Mouse (Mus musculus) gastrocnemius, postnatal 4 days (tissue): ENCODE measurements around the gene Galnt17. TPM values are rescaled to one million over a fixed set of nuclear protein-coding genes. Genes with fewer than 3 reads are reported as not detected.

Experiments used
- DNase-seq, 2 experiments: peaks; one replicate each; pipeline ENCODE4 v3.0.0; 2021 to 2022; ENCODE audit warnings: low spot score in 2 of 2, mixed read lengths in 2 of 2
- total RNA-seq, 2 experiments: library from RNA; stranded (reverse); gene quantifications; 2 replicates each; pipeline ENCODE4 v1.2.3; 2021

The Galnt17 gene
- total RNA-seq, 2 experiments from 2014 or later = 28.2 to 31.5 TPM

DNA sequence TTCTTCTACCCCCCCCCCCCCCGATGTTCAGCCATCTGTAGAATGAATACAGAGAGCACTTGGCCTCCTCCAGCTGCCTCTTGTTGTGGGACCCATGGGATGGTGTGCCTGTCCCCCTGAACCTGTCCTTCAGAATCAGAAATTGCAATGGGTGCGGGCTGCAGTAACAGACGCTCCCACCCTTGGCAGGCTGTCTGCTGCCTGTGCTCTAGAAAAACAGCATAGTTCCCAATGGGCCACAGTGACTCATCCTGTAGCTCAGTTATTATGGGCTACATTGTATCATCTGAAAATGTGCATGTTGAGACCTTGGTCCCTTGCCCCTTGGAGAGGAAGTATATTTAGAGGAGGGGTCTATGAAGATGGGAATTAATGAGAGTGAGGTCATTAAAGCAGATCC lies 283.8 kb downstream of the Galnt17 start:
- DNase-seq = no peak

DNA sequence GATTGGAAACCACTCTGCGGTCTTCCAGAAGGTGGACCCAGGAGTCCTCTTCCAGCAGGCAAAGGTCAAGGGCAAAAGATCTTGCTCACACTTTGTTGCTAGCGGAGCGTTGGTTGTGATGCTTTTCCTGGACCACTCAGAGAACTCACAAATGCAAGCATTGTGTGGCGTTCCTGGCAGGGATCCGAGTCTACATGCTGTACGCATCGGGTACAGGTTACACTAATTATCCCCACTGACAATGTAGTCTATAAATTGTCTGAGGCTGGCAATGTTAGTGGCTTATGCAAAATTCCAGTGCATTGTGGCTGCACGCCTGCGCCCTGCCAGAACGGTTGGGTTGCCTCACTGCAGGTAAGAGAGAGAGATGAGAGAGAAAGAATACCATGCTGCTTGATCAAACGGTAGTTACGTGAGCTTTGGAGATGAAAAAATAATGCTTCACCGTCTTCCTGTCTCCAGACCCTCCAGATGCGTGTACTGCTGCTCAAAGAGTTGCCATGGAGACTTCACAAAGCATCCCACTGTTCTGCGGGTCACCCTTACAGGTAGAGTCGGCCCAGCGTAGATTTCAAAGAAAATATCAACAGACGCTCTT lies 285.8 kb downstream of the Galnt17 start:
- DNase-seq = no peak

DNA sequence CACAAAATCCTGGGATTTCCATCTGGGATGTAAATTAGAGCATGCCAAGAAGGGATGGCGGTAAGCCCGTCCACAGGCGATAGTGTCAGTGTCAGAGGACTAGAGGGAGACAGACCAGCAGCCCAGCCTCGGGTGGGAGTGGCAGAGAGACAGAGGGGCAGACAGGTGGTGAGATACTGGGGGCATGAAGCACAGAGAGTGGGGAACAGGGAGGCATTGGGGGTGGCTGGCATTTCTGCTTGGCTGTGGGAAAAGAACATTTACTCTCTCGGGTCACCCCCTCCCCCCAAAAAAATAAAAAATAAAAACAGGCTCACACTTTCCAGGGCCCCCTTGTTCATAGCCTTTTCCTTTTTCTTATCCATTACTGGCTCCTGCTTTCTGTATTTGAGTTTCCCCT lies 287.4 kb downstream of the Galnt17 start:
- no peak for DNase-seq

DNA sequence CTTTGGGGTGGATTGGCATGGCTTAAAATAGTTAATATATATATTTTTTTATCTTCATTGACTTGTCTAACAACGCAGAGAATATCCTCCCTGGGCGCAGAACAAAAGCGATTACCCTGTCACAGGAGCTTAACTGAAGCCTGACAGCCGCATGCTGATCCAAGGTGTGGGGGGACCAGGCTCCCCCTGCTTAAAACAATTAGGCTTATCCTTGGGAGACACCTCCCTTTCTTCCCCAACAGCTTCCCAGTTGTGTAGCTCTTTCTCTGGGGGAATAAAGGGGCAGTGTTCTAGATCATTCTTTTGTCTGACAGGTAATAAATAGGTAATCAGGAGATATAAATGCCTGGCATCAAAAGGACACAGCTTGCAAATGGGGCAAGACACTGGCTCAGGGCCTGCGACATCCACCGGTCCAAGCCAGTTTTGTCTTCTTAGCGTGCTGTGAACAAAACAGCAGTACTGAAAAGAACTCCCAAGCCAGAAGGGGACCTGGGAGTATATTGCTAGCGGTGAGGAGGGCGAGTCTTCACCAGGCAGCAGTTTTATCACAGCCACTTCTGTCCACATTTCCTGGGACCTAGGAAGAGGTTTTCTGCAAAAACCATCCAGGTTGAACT lies 288.8 kb downstream of the Galnt17 start:
- no peak for DNase-seq

DNA sequence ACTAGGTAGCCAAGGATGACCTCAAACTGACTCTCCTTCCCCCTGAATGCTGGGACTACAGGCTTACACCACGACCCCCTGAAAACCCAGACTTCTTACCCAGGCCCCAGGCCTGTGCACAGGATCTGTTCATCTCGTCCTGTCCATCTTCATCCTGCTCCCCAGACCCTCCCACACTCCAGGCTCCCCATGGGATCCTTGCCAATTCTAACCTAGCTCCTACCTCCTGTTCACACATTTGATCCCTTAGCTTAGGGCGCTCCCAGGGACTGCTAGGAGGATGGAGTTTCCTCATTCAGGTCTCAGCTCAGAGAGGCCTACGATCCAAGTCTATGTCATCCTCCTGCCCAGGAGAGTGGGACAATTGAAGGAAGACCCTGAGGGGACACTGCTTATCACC lies 292.2 kb downstream of the Galnt17 start:
- DNase-seq = no peak

DNA sequence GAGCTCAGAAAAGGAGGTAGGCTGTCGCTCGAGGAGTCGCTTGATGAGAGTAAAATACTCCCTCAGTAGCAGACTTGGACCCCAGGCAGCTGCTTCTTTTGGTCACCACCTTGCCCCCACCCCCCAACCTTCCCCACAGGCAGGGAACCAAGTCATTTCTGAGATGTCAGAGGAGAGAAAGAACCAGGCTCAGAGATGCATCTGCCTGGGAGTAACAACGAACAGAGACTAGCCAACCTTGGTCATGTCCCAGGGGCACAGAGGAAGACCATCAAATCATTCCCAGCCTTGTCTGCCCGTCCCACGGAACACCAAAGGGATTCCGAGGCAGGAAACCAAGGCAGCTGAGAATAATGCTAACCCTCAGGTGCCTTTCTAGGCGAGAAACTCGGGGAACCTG lies 293.0 kb downstream of the Galnt17 start:
- no peak for DNase-seq

DNA sequence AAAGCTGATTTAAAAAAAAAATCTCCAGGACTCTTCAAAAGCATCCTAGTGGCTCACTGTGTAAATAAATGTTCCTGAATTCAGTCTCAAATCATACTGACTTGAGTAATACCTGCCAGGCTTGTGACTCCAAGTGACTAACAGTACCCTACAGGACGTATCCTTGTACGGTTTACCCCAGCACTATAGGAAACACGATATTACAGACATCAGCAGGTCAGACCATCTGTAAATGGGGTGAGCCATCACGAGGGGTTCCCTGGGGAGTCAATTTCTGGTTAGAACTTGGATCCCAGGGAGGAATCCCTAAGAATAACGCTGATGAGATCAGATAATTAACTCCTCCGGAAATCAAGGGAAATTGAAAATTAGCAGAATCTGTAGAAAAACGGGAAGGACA lies 294.5 kb downstream of the Galnt17 start:
- no peak for DNase-seq

DNA sequence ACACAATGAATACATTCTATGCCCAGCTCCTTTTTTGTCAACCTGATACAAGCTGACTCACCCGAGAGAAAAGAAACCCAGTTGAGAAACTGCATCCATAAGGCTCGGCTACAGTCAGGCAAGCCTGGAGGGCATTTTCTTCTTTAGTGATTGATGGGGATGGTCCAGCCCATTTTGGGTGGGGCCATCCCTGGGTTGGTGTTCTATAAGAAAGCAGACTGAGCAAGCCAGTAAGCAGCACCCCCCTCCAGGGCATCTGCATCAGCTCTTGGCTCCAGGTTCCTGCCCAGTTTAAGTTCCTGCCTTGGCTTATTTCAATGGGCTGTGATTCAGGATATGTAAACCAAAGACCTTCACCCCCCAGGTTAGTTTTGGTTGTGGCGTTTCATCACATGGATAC lies 295.2 kb downstream of the Galnt17 start:
- DNase-seq = no peak

DNA sequence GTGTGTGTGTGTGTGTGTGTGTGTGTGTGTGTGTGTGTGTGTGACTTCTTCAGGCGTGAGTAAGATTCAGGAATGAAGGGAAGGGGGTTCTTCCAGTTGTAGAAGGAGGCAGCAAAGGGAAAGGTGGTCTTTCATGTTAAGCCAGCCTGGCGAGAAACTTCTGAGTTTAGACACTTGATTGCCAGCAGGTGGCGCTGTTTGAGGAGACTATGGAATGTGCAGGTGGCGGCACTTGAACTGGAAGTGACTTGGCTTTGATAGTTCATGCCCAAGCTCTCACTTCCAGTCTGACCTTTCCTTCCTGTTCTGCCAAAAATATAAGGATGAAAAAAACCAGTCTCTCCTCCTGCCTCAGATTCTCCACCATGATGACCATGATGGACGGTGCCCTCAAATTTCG lies 298.8 kb downstream of the Galnt17 start:
- peak in 1 of 2 experiments; percentile 20 for DNase-seq

DNA sequence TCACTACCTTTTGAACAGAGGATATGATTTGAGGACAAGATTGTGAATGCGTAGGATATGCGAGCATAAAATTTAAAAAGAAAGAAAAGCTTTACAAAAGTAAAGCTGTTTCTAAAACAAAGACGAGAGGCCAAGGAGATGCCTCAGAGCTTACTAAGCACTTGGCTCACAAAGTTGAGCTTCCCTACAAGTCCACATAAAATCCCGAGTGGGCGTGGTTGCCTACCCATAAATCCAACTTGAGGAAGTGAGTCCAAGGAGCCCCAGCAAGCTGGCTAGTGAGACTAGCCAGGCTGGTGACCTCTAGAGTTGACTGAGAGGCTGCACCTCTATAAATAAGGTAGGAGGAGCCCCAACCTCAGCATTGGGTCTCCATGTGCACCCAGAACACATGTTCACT lies 299.8 kb downstream of the Galnt17 start:
- DNase-seq = peak in 1 of 2 experiments; percentile 27

DNA sequence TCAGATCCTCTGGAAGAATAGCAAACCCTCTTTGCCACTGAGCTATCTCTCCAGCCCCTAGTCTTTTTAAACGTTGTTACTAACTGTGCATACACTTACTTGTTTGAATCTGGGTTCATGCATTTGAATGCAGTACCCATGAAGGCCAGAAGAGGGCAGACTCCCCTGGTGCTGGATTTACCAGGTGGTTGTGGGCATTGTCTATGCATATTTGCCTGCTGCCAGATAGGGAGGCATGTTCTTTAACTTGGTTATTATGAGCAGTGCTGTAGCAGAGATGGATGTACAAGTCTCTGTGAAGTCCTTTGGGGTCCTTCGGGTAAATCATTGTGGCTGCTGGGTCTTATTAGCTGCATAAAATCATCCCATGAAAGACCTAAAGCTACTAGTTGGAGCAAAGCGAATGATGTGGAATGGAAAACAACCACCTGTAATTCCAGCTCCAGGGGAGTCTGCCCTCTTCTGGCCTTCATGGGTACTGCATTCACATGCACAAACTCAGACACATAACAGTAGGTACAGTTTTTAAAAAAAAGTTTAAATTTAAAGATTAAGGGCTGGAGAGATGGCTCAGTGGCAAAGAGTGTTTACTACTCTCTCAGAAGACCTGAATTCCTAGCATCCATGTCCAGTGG lies 300.3 kb downstream of the Galnt17 start:
- no peak for DNase-seq

DNA sequence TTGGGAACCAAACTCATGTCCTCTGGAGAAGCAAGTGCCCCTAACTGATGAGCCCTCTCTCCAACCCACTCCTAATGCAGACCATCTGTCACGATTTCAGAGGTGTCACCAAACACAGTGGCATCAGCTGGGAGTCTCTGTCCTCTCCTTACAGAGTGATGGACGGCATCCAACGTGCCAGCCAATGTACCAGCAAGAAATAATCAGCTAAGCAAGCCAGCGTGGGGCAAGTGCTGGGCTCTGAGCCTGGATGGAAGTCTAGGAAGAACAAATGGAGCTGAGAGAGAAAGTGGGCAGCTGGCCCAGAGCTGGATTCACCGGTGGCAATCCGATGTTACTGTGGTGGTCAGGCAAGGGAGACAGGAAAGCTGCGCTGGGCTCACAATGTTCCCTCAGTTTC lies 301.1 kb downstream of the Galnt17 start:
- DNase-seq = peak in 1 of 2 experiments; percentile 22

DNA sequence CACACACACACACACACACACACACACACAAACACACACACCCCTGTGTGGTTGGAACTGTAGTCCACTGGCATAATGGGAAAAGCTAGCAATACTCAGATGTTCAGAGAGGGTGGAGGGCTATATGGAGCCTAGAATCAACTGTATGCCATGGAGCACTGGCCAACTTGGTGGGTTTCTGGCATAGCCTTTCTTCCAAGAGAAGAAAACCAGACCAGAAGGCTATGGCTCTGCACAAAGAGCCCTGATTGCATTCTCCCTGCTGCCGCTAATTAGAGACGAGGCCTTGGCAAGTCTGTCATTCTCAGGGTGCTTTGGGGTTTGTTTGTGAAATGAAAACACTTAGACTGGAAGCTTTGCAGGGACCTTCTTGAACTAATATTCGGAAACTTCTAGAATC lies 301.8 kb downstream of the Galnt17 start:
- no peak for DNase-seq

DNA sequence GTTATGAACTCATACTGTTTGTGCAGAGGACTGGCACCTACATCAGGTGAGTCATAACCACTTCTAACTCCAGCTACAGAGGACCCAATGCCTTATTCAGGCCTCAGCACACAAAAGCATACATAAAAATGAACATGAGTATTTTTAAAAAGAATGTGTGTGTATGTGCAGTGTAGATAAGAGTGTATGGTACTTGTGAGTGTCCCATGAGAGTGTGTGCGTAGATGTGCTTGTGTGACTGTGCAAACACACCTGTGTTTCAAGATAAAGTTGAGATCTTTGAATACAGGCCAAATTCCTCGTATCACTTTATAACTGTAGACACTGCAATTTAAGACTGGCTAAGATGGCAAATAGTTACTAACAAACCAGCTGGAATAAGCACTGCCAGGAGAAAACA lies 307.7 kb downstream of the Galnt17 start:
- DNase-seq = no peak

DNA sequence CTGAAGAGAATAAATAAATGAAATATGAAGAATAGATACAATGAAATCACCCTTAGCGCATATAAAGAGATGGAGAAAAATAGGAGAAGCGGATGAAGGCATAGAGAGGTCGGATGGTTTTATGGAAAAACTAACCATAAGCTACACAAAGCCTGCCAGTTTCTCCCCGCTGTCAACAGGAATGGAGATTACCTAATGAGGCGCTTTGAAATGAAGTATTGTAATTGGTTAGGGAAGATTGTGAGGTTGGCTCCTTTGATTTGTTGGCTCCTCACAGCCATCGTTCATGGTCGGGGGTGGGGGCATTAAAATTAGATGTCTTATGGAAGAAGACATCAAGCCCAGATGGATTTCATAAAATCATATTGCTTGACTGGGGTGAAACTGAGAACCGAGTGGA lies 329.0 kb downstream of the Galnt17 start:
- DNase-seq = no peak

DNA sequence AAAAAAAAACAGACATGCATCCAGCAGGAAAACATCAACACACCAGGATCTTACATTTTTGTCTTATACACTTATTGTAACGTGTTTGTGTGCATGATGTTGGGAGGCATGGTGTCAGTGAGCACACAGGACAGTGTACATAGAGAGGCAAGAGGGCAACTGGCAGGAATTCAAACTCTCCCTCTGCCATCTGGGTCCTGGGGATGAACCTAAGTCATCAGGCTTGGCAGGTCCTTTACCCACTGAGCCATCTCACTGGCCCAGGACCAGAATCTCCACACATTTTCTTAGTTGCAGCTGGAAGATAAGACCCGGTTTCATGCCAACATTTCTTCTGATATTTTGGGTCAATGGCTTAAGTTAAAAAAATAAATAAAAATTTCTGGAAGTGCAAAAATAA lies 329.4 kb downstream of the Galnt17 start:
- DNase-seq = peak in 1 of 2 experiments; percentile 7

DNA sequence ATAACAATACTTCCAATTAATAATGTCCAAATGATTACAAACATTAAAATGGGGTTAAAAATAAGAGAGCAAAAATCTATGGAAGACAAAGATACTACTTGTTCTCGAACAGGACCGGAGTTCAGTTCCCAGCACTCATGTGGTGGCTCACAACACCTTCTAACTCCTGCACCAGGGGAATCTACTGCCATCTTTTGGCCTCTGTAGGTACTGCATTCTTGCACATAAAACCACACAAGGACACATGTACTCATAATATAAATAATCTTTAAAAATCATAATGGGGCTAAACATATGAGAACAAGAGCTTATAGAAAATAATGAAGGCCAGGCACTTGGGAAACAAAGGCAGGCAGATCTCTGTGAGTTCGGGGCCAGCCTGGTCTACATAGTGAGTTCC lies 330.3 kb downstream of the Galnt17 start:
- no peak for DNase-seq

DNA sequence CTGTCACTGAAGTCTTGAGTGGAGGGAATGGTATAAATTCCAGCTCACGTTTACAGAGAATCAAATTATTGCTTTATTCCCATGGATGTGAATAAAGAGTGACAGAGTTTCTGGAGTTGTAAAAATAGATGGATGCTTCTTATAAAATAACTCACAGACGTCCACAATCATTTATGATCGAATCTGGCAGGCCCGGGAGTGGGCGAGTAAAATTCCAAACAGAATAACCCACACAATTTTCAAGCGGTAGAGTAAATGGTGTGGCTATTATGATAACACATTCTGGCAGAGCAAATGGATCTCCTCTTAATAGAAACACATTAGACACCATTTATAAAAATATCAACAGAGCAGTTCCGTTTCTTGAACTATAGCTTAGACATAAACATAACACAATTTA lies 355.9 kb downstream of the Galnt17 start:
- no peak for DNase-seq

DNA sequence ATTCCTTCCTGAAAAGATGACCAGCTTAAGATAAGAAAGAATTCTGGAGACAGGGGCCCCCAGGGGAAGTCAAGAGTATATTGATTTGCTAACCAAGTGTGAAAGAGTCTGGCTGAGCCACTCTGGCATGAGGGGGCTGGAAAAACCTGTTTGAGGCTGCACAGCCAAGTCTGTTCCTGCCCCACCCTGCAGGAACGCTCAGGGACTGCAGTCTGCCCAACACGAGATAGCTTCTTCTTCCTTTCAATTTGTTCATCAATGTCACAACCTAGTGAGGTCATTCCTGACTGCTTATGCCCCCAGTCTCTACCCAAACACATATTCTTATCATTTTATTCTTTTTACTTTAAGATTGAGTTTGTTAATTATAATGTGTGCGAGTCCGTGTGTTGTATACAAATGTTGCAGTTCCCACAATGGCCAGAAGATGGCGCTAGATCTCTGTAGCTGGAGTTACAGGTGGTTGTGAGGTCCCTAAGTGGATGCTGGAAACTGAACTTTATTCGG lies 357.4 kb downstream of the Galnt17 start:
- DNase-seq = peak in 1 of 2 experiments; percentile 10

DNA sequence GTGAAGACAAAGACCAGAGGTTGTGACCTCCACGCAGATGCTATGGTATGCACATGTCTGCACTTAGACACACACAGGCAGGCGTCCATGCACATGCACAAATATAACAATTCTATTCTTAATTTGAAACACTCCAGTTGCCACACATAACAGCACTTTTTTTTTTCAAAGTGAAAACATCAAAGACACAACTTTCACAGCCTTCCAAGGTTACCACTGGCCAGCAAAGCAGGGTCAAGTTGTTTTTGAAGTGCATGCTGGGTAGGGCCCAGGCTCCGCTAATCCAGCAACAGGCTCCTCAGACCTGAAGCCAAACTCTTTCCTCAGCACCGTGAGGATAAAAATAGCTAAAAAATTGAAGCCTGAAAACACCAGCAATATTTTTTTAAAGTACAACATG lies 357.9 kb downstream of the Galnt17 start:
- no peak for DNase-seq

DNA sequence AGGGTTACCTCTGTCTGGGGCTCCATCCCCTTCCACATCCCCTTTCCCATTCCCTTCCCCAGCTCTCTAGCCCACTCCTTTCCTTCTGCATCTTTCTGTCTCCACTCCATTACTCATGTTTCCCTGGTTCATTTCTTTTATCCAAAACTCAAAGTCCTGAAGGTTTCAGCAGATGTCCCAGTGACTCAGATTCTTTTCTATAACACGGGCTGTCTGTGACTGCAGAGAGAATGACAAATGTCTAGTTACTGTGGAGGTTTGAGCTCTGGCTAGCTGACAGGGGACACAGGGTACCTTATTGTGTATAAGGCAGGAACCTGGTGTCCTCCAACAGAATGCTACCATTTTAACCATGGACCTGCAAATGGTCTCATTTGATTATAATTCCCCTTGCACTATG lies 358.6 kb downstream of the Galnt17 start:
- no peak for DNase-seq

DNA sequence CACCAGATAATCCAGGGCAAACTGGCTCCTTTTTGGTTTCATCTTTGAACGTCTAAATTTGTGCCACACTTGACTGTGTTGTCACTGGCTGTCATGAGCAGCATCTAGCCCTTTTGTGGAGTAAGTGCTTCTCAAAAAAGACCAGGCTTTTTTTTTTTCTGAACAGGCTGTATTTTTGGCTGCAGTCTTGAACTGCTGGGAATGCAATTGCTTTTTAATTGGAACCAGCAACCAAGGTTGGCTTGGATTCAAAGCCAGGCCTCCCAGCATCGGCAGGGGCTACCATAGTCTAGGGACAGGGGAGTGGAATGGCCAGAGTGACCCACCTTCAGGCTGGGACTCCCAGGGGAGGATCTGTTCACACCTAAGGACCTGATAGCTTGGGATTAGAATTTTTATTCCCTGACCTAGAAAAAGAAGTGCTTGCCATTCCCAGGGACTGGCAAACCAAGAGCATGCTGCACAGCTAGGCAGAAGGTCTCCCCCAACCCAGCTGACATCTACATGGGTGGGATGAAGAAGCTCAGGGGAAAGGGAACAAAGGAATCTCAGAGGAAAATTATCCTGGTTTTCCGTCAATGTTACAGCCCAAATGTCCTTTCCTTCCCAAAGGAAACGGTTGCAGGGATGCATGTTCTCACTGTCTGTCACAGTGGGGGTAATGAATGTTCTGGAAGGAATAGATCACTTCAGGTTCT lies 369.2 kb downstream of the Galnt17 start:
- peak; percentile 43 to 51 for DNase-seq
